Mouse (Mus musculus) G1E (cell line): ENCODE measurements around the gene Hdac10. TPM values are rescaled to one million over a fixed set of nuclear protein-coding genes. Genes with fewer than 3 reads are reported as not detected.

Experiments used
- ATAC-seq: 2 replicates; pipeline ENCODE4 v1.8.0; 2016; ENCODE audit warnings: mild to moderate bottlenecking; ENCODE audit not compliant: insufficient number of reproducible peaks, poor library complexity, low FRiP score, severe bottlenecking; ENCODE audit errors: extremely low read depth
- DNase-seq: peaks from one replicate; pipeline ENCODE4 v3.0.0; 2012; ENCODE audit warnings: low spot score
- H3K27me3 ChIP-seq: 2 replicates; pipeline ENCODE4 v1.6.1; 2012; ENCODE audit warnings: mild to moderate bottlenecking, low read length, inconsistent platforms; ENCODE audit not compliant: insufficient read depth
- H3K36me3 ChIP-seq: replicated peaks from 2 replicates; pipeline ENCODE3; 2012; ENCODE audit warnings: mild to moderate bottlenecking, inconsistent platforms
- H3K4me1 ChIP-seq: 2 replicates; pipeline ENCODE4 v1.6.1; 2012; ENCODE audit warnings: low read depth, low read length, inconsistent platforms, mixed read lengths; ENCODE audit not compliant: insufficient read depth
- H3K4me3 ChIP-seq: 2 replicates; pipeline ENCODE4 v1.5.1; 2012; ENCODE audit warnings: low read depth, mild to moderate bottlenecking, inconsistent platforms, low read length, moderate library complexity, mixed read lengths
- H3K9me3 ChIP-seq: replicated peaks from 2 replicates; pipeline ENCODE4 v1.6.1; 2012; ENCODE audit warnings: inconsistent platforms
- CTCF ChIP-seq: IDR thresholded peaks from 2 replicates; pipeline ENCODE4 v1.5.1; 2012; ENCODE audit warnings: low read depth, low read length, inconsistent platforms, mixed read lengths
- GATA1 ChIP-seq: IDR thresholded peaks from 2 replicates; pipeline ENCODE4 v1.6.1; 2012; ENCODE audit warnings: borderline replicate concordance, low read length, inconsistent platforms, mixed read lengths
- GATA2 ChIP-seq: IDR thresholded peaks from 2 replicates; pipeline ENCODE4 v1.6.1; 2012; ENCODE audit warnings: low read depth, low read length, inconsistent platforms, borderline replicate concordance
- POLR2AphosphoS5 ChIP-seq: IDR thresholded peaks from 2 replicates; pipeline ENCODE4 v1.6.1; 2012; ENCODE audit warnings: low read depth, low read length, inconsistent platforms; ENCODE audit not compliant: insufficient replicate concordance
- TAL1 ChIP-seq: conservative IDR thresholded peaks from 2 replicates; pipeline ENCODE4 v1.6.1; 2012; ENCODE audit warnings: low read depth, low read length, inconsistent platforms, mixed read lengths
- polyA plus RNA-seq: library from polyadenylated mRNA; stranded (reverse); fragments of >175 nt; gene quantifications from 2 replicates; pipeline ENCODE4 v1.2.3, GENCODE M21; 2012
- total RNA-seq, 2 experiments: library from RNA; stranded (forward) in 1 of 2; stranded (reverse) in 1 of 2; fragments of 200-1000 nt in 1 of 2; fragments of >200 nt in 1 of 2; fragmentation: Nextera tagmentation in 1 of 2; gene quantifications; 2 replicates each; pipeline ENCODE4 v1.2.3; 2014 to 2017

Hdac10 gene
- total and polyA plus RNA-seq, 3 experiments: 9.3 to 18.3 (median 16.1) TPM

- TF ChIP-seq POLR2AphosphoS5 (no peak), CTCF (no peak), GATA1 (no peak), TAL1 (no peak), GATA2 (no peak)
- H3K27me3 ChIP-seq: no peaks in the 10 kb centered on the region; the same call in 1 of the 2 replicates
- DNase-seq (no peak), ATAC-seq (no peak)
- H3K36me3 ChIP-seq: peaks cover 100% of the 10 kb centered on the region
- H3K4me1 ChIP-seq: peaks cover 7% of the 10 kb centered on the region; the same call in 1 of the 2 replicates
- H3K9me3 ChIP-seq: no peaks in the 10 kb centered on the region
- H3K4me3 ChIP-seq: no peak overlapping the region
These were observed 25.9 kb downstream of the Hdac10 start for GRCm38 (mm10) chr15:89102646-89103045.

DNA sequence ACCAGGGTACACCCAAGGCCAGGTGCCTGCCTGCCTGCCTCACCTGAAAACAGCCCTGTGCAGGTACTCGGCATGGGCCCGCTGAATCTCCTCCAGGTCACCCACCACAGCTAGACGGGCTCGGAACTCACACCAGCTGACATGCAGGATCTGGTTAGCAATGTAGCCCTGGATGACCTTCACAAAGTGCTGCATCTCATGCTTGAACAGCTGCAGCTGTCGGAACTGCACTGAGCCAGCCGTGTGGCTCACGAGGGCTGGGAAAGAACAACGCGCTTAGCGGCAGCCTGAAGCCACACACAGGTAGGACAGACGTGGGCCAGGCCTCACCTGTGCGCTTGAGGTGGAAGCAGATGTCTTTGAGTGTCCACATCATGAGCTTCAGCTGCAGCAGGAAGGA, 27.7 kb downstream of the Hdac10 start:
- Histone ChIP-seq H3K27me3 (no peaks in the 10 kb centered on the region; the same call in 1 of the 2 replicates), H3K9me3 (no peaks in the 10 kb centered on the region), H3K4me1 (peaks cover 7% of the 10 kb centered on the region; the same call in 1 of the 2 replicates), H3K4me3 (0 out of 2 replicates have a peak overlapping the region, but pooled peaks have one; percentile 14), H3K36me3 (peaks cover 100% of the 10 kb centered on the region)
- DNase-seq (no peak), ATAC-seq (no peak)
- TF ChIP-seq GATA2 (no peak), TAL1 (no peak), GATA1 (no peak), CTCF (no peak), POLR2AphosphoS5 (no peak)

DNA sequence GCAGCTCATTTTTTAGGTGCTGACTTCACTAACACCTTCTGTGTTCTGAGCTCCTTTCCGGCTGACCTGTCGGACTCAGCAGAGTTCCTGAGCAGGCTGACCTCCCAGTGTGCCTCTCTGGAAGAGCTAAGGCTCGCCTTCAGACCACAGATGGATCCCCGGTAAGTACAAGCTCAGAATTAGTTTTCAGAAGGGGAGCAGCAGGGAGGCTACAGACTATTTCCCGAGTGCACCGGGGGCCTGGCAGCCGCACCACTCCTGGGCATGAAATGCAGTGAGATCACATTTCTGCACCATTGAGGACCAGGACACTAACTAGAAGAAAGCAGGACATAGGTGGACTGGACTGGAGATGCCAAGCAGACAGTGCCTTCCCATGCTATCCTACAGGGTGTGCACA, 29.9 kb downstream of the Hdac10 start:
- TF ChIP-seq GATA2: no peak
- no peak for TF ChIP-seq GATA1
- TF ChIP-seq TAL1: no peak
- no peak for TF ChIP-seq CTCF
- no peak for TF ChIP-seq POLR2AphosphoS5
- Histone ChIP-seq H3K27me3 (no peaks in the 10 kb centered on the region), H3K36me3 (peaks cover 100% of the 10 kb centered on the region)

DNA sequence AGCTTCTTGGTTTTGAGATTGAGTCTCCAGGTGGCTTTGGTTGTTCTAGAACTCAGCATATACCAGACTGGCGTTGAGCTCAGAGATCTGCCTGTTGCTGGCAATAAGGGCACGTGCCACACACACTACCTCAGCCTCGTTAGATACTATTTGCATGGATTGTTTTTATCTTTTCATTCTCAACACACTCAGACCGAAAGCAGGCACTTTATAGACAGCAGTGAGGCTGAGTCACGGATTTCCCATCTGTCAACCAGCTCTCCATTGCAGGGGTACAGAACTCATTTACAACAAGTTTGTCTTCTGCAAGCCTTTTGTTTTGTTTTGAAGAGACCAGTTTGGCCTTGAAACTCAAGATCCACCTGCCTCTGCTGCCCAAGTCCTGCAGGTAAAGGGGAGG, 31.1 kb downstream of the Hdac10 start:
- no peaks in the 10 kb centered on the region for H3K9me3 ChIP-seq
- H3K27me3 ChIP-seq: no peaks in the 10 kb centered on the region
- H3K4me1 ChIP-seq: peaks cover 7% of the 10 kb centered on the region; the same call in 1 of the 2 replicates
- H3K4me3 ChIP-seq: no peak overlapping the region
- no peak for ATAC-seq
- TF ChIP-seq CTCF (no peak), TAL1 (no peak), POLR2AphosphoS5 (no peak), GATA2 (no peak), GATA1 (no peak)
- no peak for DNase-seq
- peaks cover 100% of the 10 kb centered on the region for H3K36me3 ChIP-seq

More for the DNA sequence above, 29.9 kb downstream of the Hdac10 start:
- Histone ChIP-seq H3K4me1 (peaks cover 7% of the 10 kb centered on the region; the same call in 1 of the 2 replicates), H3K4me3 (no peak overlapping the region; the same call in 1 of the 2 replicates), H3K9me3 (no peaks in the 10 kb centered on the region)
- DNase-seq (no peak), ATAC-seq (no peak)

DNA sequence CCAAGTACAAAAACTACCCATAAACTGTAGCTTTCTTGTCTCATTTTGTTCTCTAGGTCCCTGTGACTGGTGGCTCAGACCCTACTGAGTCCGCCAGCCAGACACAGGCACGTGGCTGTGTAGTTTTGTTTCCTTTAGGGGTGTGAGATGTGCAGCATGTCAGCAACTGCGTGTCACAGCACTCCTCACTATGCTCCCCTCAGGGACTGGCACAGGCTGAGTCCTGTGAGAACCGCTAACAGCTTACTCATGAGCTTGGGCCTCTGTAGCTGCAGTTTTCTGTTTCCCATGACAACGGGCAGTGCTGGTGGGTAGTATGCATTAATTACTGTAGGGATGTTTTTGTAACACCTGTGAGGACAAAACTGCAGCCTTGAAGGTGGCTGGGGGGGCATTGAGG, 36.3 kb downstream of the Hdac10 start:
- no peaks in the 10 kb centered on the region for H3K9me3 ChIP-seq
- ATAC-seq: no peak
- no peaks in the 10 kb centered on the region for H3K27me3 ChIP-seq
- DNase-seq: no peak
- no peak for TF ChIP-seq TAL1
- no peak for TF ChIP-seq POLR2AphosphoS5
- no peak for TF ChIP-seq GATA2
- TF ChIP-seq GATA1: no peak
- no peak for TF ChIP-seq CTCF
- no peak overlapping the region for H3K4me3 ChIP-seq
- H3K36me3 ChIP-seq: peaks cover 75% of the 10 kb centered on the region
- H3K4me1 ChIP-seq: peaks cover 24% of the 10 kb centered on the region

DNA sequence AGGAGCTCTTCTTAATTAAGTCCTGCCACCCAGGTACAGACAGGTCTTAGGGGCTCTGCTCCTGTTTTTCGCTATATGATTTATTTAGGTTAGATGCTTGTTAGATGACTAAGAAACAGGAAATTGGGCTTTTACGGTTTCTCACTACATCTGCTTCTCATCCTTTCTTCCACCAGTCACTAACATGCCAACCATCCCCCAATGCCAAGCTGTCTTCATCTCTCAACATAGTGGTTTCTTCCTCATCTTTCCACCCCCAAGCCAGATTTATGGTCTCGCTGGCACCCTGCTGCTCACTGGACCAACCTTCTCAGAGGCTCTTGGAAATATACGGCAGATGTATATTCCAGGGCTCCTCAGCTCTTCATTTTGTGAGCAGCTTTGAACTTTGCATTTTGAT, 37.8 kb downstream of the Hdac10 start:
- no peaks in the 10 kb centered on the region for H3K9me3 ChIP-seq
- H3K36me3 ChIP-seq: peaks cover 75% of the 10 kb centered on the region
- H3K4me3 ChIP-seq: no peak overlapping the region
- no peak for ATAC-seq
- H3K27me3 ChIP-seq: no peaks in the 10 kb centered on the region
- H3K4me1 ChIP-seq: peaks cover 24% of the 10 kb centered on the region
- TF ChIP-seq TAL1 (no peak), POLR2AphosphoS5 (no peak), GATA1 (no peak), CTCF (no peak), GATA2 (no peak)
- DNase-seq: no peak
